Mouse (Mus musculus) kidney, embryonic 14.5 days (tissue): Measurements from ENCODE around the gene Fbp1. TPM values are rescaled to one million over a fixed set of nuclear protein-coding genes. Genes with fewer than 3 reads are reported as not detected.

Experiments used
- ATAC-seq: fragments of 200-750 bp; cut with Nextera tagmentation; 2 replicates; pipeline ENCODE4 v1.8.0; 2017; ENCODE audit warnings: moderate number of reproducible peaks, mild to moderate bottlenecking, moderate TSS enrichment, moderate library complexity; ENCODE audit not compliant: low FRiP score, low TSS enrichment
- H3K27ac ChIP-seq: fragments of 300-500 bp; sonication (generic); 2 replicates; pipeline ENCODE4 v1.5.1; 2014; ENCODE audit warnings: low read depth, mild to moderate bottlenecking, low read length, moderate library complexity, mixed read lengths
- H3K27me3 ChIP-seq: fragments of 300-500 bp; sonication (generic); 2 replicates; pipeline ENCODE4 v1.6.1; 2014; ENCODE audit warnings: mild to moderate bottlenecking, low read length; ENCODE audit not compliant: control insufficient read depth, insufficient read depth
- H3K36me3 ChIP-seq: fragments of 300-500 bp; sonication (generic); 2 replicates; pipeline ENCODE4 v1.6.1; 2014; ENCODE audit warnings: low read length, mixed read lengths; ENCODE audit not compliant: control insufficient read depth, insufficient read depth
- H3K4me1 ChIP-seq: fragments of 300-500 bp; sonication (generic); 2 replicates; pipeline ENCODE4 v1.6.1; 2014; ENCODE audit warnings: low read length, mixed read lengths; ENCODE audit not compliant: control insufficient read depth, insufficient read depth
- H3K4me2 ChIP-seq: fragments of 300-500 bp; sonication (generic); replicated peaks from 2 replicates; pipeline ENCODE4 v1.6.1; 2014; ENCODE audit warnings: low read depth, mild to moderate bottlenecking, low read length
- H3K4me3 ChIP-seq: fragments of 300-500 bp; sonication (generic); 2 replicates; pipeline ENCODE4 v1.5.1; 2014; ENCODE audit warnings: mild to moderate bottlenecking, low read length
- H3K9ac ChIP-seq: fragments of 300-500 bp; sonication (generic); 2 replicates; pipeline ENCODE4 v1.6.1; 2014; ENCODE audit warnings: low read depth, mild to moderate bottlenecking, low read length, moderate library complexity
- H3K9me3 ChIP-seq: fragments of 300-500 bp; sonication (generic); 2 replicates; pipeline ENCODE4 v1.6.1; 2016; ENCODE audit warnings: low read length; ENCODE audit not compliant: control insufficient read depth
- WGBS: fragments of 180-500 bp; shearing (Covaris S2); extraction: QIAGEN DNeasy Blood & Tissue Kit; methylation state at CpG from one replicate; pipeline ENCODE4 v1.1.7; 2014; 5-methylcytosine and 5-hydroxymethylcytosine counted together
- polyA plus RNA-seq: library from polyadenylated mRNA; unstranded; fragments of >200 nt; fragmentation: Nextera tagmentation; extraction: Ambion mirVana; gene quantifications from 2 replicates; pipeline ENCODE4 v1.2.1, GENCODE M21; 2014

Gene Fbp1
- polyA plus RNA-seq, 1 experiment from 2014 or later = 3.9 TPM

DNA sequence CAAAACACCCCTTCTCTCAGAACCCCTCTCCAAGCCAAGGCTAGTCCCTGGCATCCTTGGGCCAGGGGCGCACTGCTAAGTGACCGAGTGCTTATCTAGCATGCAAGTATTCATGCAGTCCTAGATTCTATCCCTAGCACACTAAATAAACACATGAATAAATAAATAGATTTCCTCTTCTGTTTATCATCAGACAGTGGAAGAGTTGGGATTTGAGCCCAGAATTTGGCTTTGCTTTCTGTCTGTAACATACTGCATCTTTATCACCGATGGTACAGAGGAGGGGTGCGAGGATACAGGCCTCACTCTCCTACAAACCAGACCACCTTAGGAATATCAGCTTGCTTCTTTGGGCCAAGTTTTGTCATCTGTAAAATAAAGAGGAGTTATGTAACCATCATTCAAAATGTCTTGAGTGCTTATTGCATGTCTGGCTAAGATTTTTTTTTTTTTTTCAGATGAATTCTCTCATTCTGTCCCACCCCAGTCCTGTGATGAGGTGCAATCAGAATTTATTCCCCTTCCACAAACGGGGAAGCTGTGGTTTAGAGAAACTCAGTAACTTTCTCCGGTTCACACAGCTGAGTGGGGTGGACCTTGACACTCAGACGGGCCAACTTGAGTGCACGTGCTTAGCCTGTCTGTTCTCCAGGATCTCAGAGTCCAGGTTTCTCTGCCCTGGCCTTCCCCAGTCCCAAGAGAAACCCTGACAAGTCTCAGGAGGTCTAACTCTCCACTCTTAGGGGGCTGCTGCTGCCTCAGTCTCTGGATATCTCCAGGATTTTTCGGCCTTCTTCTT is 5.2 kb upstream of the Fbp1 start:
- Histone ChIP-seq H3K27me3 (peaks cover 3% of the 10 kb centered on the region), H3K27ac (no peak overlapping the region), H3K4me3 (no peak overlapping the region), H3K4me1 (0 out of 2 replicates have a peak, but pooled peaks cover under 1% of the 10 kb centered on the region), H3K9me3 (no peaks in the 10 kb centered on the region), H3K36me3 (no peaks in the 10 kb centered on the region), H3K9ac (no peak overlapping the region), H3K4me2 (no peak overlapping the region)
- WGBS = 83% methylated on average over 9 of the region's 9 CpGs
- no peak for ATAC-seq

DNA sequence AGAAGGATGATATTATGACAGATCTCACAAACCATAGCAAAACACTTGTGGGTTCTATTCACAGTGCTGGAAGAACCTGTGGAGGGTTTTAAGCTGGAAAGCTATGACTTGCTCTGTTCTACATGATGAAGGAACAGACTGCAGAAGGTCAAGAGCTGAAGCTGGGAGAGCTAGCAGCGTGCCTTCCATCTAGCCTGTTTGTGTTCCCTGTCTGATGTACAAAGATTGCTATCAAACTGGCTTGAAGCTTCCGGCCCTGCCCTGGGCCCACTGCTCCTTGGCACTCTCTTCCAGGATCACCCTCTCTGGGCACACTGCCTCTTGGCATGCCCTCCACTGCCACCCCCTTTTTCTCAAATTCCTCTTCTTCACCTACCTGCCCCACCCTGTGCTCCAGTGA is 1.2 kb upstream of the Fbp1 start:
- no peak overlapping the region for H3K4me3 ChIP-seq
- H3K27me3 ChIP-seq = peaks cover 17% of the 10 kb centered on the region
- 97% methylated on average over 2 of the region's 2 CpGs for WGBS

DNA sequence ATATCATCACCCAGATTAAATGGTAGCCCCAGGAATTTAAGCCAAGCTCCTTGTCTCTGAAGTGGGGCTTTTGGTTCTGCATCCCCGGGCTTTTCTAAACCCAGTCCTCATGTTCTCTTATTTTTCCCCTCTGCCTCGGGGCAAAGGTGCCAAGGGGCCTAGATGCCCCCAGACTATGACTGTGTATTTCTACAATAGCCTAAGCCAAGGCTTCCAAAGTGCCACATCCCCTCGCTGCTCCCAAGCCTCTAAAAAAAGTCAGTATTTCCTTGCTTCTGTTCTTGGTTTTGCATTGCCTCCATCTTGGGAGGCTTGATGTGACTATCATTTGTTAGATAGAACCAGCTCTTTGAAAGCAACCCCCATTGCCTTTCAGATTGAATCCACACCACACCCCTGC is 3.5 kb downstream of the Fbp1 start:
- H3K36me3 ChIP-seq = no peaks in the 10 kb centered on the region
- H3K9me3 ChIP-seq = no peaks in the 10 kb centered on the region
- peaks cover 17% of the 10 kb centered on the region for H3K27me3 ChIP-seq
- no peak overlapping the region for H3K4me2 ChIP-seq
- 90% methylated on average over 3 of the region's 3 CpGs for WGBS
- peaks cover 5% of the 10 kb centered on the region; the same call in 1 of the 2 replicates for H3K4me1 ChIP-seq
- no peak overlapping the region for H3K4me3 ChIP-seq
- no peak for ATAC-seq
- H3K27ac ChIP-seq = no peak overlapping the region
- H3K9ac ChIP-seq = no peak overlapping the region

More for the DNA sequence above, 1.2 kb upstream of the Fbp1 start:
- Histone ChIP-seq H3K4me1 (peaks cover 5% of the 10 kb centered on the region; the same call in 1 of the 2 replicates), H3K4me2 (no peak overlapping the region), H3K27ac (no peak overlapping the region), H3K36me3 (no peaks in the 10 kb centered on the region), H3K9ac (no peak overlapping the region), H3K9me3 (no peaks in the 10 kb centered on the region)
- no peak for ATAC-seq

DNA sequence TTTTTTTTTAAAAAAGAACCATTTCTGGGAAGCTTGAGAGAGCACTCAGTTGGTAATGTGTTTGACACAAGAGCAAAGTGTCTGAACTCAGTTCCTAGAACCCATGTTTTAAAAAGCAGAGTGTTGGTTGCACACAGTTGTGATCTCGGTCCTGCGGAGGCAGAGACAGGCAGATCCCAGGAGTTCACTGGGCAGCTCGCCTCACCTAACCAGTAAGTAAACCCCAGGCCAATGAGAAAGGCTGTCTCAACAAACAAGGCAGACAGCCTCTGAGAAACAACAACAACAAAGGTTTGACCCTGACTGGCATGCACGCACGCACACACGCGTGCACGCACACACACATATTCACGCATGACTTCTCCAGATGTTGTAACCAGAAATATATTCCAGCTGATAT is 4.2 kb downstream of the Fbp1 start:
- H3K27me3 ChIP-seq = peaks cover 17% of the 10 kb centered on the region
- H3K9me3 ChIP-seq = no peaks in the 10 kb centered on the region
- no peak overlapping the region for H3K27ac ChIP-seq
- H3K4me2 ChIP-seq = no peak overlapping the region
- no peak overlapping the region for H3K4me3 ChIP-seq
- H3K36me3 ChIP-seq = no peaks in the 10 kb centered on the region
- no peak overlapping the region for H3K9ac ChIP-seq
- WGBS = 90% methylated on average over 9 of the region's 9 CpGs
- ATAC-seq = no peak
- peaks cover 5% of the 10 kb centered on the region; the same call in 1 of the 2 replicates for H3K4me1 ChIP-seq

DNA sequence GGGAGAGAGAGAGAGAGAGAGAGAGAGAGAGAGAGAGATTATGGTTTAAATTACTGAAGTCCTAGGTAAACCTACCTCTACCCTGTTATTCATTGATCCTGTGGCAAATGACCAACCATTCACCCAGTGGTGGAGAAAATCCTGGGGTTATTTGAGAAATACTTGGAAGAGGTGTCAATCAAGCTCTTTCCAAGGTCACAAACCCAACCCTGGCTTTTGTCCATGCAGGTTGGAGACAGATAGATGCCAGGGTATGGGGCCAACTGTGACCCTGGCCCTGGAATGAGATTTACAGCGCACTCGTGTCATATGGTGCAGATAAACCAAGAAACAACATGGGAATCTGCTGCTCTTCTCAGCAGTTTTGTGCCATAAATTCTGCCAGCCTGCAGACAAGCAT is 4.6 kb downstream of the Fbp1 start:
- peaks cover 16% of the 10 kb centered on the region for H3K27me3 ChIP-seq
- H3K4me2 ChIP-seq = no peak overlapping the region
- H3K4me3 ChIP-seq = no peak overlapping the region
- H3K4me1 ChIP-seq = peaks cover 5% of the 10 kb centered on the region; the same call in 1 of the 2 replicates
- H3K9me3 ChIP-seq = no peaks in the 10 kb centered on the region
- ATAC-seq = no peak
- H3K27ac ChIP-seq = no peak overlapping the region
- no peak overlapping the region for H3K9ac ChIP-seq
- H3K36me3 ChIP-seq = no peaks in the 10 kb centered on the region
- 72% methylated on average over 2 of the region's 2 CpGs for WGBS

DNA sequence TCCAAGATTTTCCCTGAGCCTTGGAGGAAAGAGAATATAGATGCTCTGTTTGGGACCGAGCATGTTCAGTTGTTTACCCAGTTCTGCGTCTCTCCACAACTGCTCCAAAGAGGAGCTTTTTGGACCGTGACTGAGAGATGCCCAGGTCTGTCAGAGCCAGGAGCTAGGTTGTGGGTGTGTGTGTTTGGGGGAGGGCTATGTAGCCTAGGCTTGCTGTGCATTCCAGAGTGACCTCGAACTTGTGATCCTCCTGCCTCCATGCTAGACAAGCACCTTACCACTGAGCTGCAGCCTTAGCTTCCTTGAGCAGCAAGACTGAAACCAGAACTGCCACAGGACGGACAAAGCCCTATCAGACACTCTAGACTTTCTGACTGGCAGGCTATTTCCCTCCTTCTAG is 5.2 kb downstream of the Fbp1 start:
- H3K4me1 ChIP-seq = peaks cover under 1% of the 10 kb centered on the region; the same call in 1 of the 2 replicates
- H3K9ac ChIP-seq = no peak overlapping the region
- WGBS = 82% methylated on average over 5 of the region's 5 CpGs

GRCm38 (mm10) chr13:62881336-62881735 is 6.7 kb downstream of the Fbp1 start:
- 80% methylated on average over 9 of the region's 9 CpGs for WGBS
- Histone ChIP-seq H3K9me3 (no peaks in the 10 kb centered on the region), H3K9ac (no peak overlapping the region), H3K36me3 (no peaks in the 10 kb centered on the region), H3K4me1 (no peaks in the 10 kb centered on the region), H3K27ac (no peak overlapping the region), H3K4me2 (no peak overlapping the region), H3K27me3 (no peaks in the 10 kb centered on the region), H3K4me3 (no peak overlapping the region)
- ATAC-seq = no peak

More for the DNA sequence above, 5.2 kb downstream of the Fbp1 start:
- Histone ChIP-seq H3K27ac (no peak overlapping the region), H3K9me3 (no peaks in the 10 kb centered on the region), H3K27me3 (peaks cover 11% of the 10 kb centered on the region), H3K4me2 (no peak overlapping the region), H3K36me3 (no peaks in the 10 kb centered on the region), H3K4me3 (no peak overlapping the region)
- ATAC-seq = no peak

- Histone ChIP-seq H3K4me1 (no peaks in the 10 kb centered on the region), H3K4me3 (no peak overlapping the region), H3K9me3 (no peaks in the 10 kb centered on the region), H3K9ac (no peak overlapping the region), H3K36me3 (no peaks in the 10 kb centered on the region), H3K27ac (no peak overlapping the region), H3K27me3 (no peaks in the 10 kb centered on the region), H3K4me2 (no peak overlapping the region)
- no peak for ATAC-seq
- 40% methylated on average over 8 of the region's 8 CpGs for WGBS
Observed at GRCm38 (mm10) chr13:62879831-62880615, 8.1 kb downstream of the Fbp1 start.

DNA sequence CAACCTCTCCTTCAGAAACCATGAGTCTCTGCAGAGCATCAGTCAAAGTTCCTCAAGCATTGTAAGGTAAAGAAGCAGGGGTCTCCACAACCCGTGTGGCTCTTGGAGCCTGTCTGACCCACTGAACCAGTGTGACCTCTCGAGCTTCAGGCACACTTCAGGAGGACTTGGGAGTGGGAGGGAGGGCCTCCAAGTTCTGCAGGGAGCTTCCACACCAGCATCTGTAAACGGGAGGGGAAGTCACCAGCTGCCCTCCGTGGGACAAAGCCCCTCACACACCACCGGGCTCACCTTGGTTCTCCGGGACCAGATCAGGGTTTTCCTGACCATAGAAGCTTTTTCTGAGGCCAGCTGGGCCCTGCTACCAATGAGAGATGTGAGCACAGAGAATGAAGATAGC is 8.7 kb downstream of the Fbp1 start:
- ATAC-seq = no peak
- Histone ChIP-seq H3K4me1 (no peaks in the 10 kb centered on the region), H3K36me3 (no peaks in the 10 kb centered on the region), H3K4me3 (no peak overlapping the region), H3K27ac (no peak overlapping the region), H3K9me3 (no peaks in the 10 kb centered on the region), H3K9ac (no peak overlapping the region), H3K27me3 (no peaks in the 10 kb centered on the region), H3K4me2 (no peak overlapping the region)
- 24% methylated on average over 6 of the region's 6 CpGs for WGBS
